Mouse (Mus musculus): Measurements from ENCODE around the gene Cdkl1. TPM values are rescaled to one million over a fixed set of nuclear protein-coding genes. Genes with fewer than 3 reads are reported as not detected.

Gene Cdkl1
- 0.92 and 1.5 TPM in 2 replicates for polyA plus RNA-seq (2014; fragmentation: Nextera tagmentation; extraction: Ambion mirVana)

- Histone ChIP-seq H3K9me3 (ENCODE audit: control insufficient read depth, low read length) (no peaks in the 10 kb centered on the region), H3K27me3 (replicated peaks; ENCODE audit: control insufficient read depth, insufficient read depth, low read length) (0 out of 2 replicates have a peak, but pooled peaks cover 3% of the 10 kb centered on the region), H3K4me3 (ENCODE audit: low read depth, low read length) (peak within 1 kb of the TSS; percentile 42), H3K4me1 (replicated peaks; ENCODE audit: control insufficient read depth, insufficient read depth, low read length) (no peaks in the 10 kb centered on the region), H3K27ac (ENCODE audit: low read depth) (no peak within 1 kb of the TSS), H3K36me3 (ENCODE audit: control insufficient read depth, insufficient read depth, low read length) (no peaks in the 10 kb centered on the region), H3K9ac (ENCODE audit: low read length) (peak within 1 kb of the TSS; percentile 8), H3K4me2 (ENCODE audit: low read length) (peak within 1 kb of the TSS; percentile 91)
- WGBS, result 2% methylated on average over 45 of the region's 45 CpGs
- DNase-seq (ENCODE audit: low spot score) (peak; percentile 79), ATAC-seq (replicated peaks; ENCODE audit: low FRiP score, low TSS enrichment, low read depth) (peak; percentile 90)
Measured at GRCm38 (mm10) chr12:69790530-69791505, at the start of gene Cdkl1. Gene Cdkl1 (minus strand): TSS chr12:69791267.

- peaks cover 80% of the 10 kb centered on the region for H3K36me3 ChIP-seq (ENCODE audit: control insufficient read depth, insufficient read depth, low read length)
- no peak overlapping the region for H3K4me3 ChIP-seq (ENCODE audit: low read depth, low read length)
- ATAC-seq (replicated peaks; ENCODE audit: low FRiP score, low TSS enrichment, low read depth) (no peak), DNase-seq (ENCODE audit: low spot score) (no peak)
- H3K9ac ChIP-seq (ENCODE audit: low read length), result no peak overlapping the region
- H3K27me3 ChIP-seq (replicated peaks; ENCODE audit: control insufficient read depth, insufficient read depth, low read length), result no peaks in the 10 kb centered on the region
- H3K4me2 ChIP-seq (ENCODE audit: low read length), result no peak overlapping the region
- H3K27ac ChIP-seq (ENCODE audit: low read depth), result no peak overlapping the region
- H3K4me1 ChIP-seq (replicated peaks; ENCODE audit: control insufficient read depth, insufficient read depth, low read length), result no peaks in the 10 kb centered on the region
- H3K9me3 ChIP-seq (ENCODE audit: control insufficient read depth, low read length), result no peaks in the 10 kb centered on the region
- WGBS, result 57% methylated on average over 11 of the region's 11 CpGs
Measured at GRCm38 (mm10) chr12:69838376-69838775, 47.3 kb upstream of the Cdkl1 start.

GRCm38 (mm10) chr12:69833982-69834604 is 43.0 kb upstream of the Cdkl1 start:
- DNase-seq (ENCODE audit: low spot score) (no peak), ATAC-seq (replicated peaks; ENCODE audit: low FRiP score, low TSS enrichment, low read depth) (no peak)
- Histone ChIP-seq H3K27me3 (replicated peaks; ENCODE audit: control insufficient read depth, insufficient read depth, low read length) (no peaks in the 10 kb centered on the region), H3K27ac (ENCODE audit: low read depth) (no peak overlapping the region), H3K36me3 (ENCODE audit: control insufficient read depth, insufficient read depth, low read length) (peaks cover 79% of the 10 kb centered on the region), H3K4me3 (ENCODE audit: low read depth, low read length) (no peak overlapping the region), H3K9me3 (ENCODE audit: control insufficient read depth, low read length) (no peaks in the 10 kb centered on the region), H3K4me1 (replicated peaks; ENCODE audit: control insufficient read depth, insufficient read depth, low read length) (no peaks in the 10 kb centered on the region), H3K4me2 (ENCODE audit: low read length) (no peak overlapping the region), H3K9ac (ENCODE audit: low read length) (no peak overlapping the region)
- 84% methylated on average over 12 of the region's 12 CpGs for WGBS

- Histone ChIP-seq H3K9me3 (ENCODE audit: control insufficient read depth, low read length) (no peaks in the 10 kb centered on the region), H3K4me3 (ENCODE audit: low read depth, low read length) (no peak overlapping the region), H3K36me3 (ENCODE audit: control insufficient read depth, insufficient read depth, low read length) (peaks cover 71% of the 10 kb centered on the region), H3K4me2 (ENCODE audit: low read length) (no peak overlapping the region), H3K9ac (ENCODE audit: low read length) (no peak overlapping the region), H3K27ac (ENCODE audit: low read depth) (no peak overlapping the region), H3K27me3 (replicated peaks; ENCODE audit: control insufficient read depth, insufficient read depth, low read length) (no peaks in the 10 kb centered on the region), H3K4me1 (replicated peaks; ENCODE audit: control insufficient read depth, insufficient read depth, low read length) (no peaks in the 10 kb centered on the region)
- WGBS, result 87% methylated on average over 9 of the region's 9 CpGs
- ATAC-seq (replicated peaks; ENCODE audit: low FRiP score, low TSS enrichment, low read depth), result no peak
- DNase-seq (ENCODE audit: low spot score), result no peak
Measured at GRCm38 (mm10) chr12:69831239-69831910, 40.3 kb upstream of the Cdkl1 start.

- no peak overlapping the region for H3K4me3 ChIP-seq (ENCODE audit: low read depth, low read length)
- 58% methylated on average over 2 of the region's 2 CpGs for WGBS
- DNase-seq (ENCODE audit: low spot score) (no peak), ATAC-seq (replicated peaks; ENCODE audit: low FRiP score, low TSS enrichment, low read depth) (no peak)
- H3K4me1 ChIP-seq (replicated peaks; ENCODE audit: control insufficient read depth, insufficient read depth, low read length), result no peaks in the 10 kb centered on the region
- H3K27ac ChIP-seq (ENCODE audit: low read depth), result no peak overlapping the region
- H3K9me3 ChIP-seq (ENCODE audit: control insufficient read depth, low read length), result no peaks in the 10 kb centered on the region
- no peak overlapping the region for H3K4me2 ChIP-seq (ENCODE audit: low read length)
- H3K27me3 ChIP-seq (replicated peaks; ENCODE audit: control insufficient read depth, insufficient read depth, low read length), result no peaks in the 10 kb centered on the region
- no peak overlapping the region for H3K9ac ChIP-seq (ENCODE audit: low read length)
- H3K36me3 ChIP-seq (ENCODE audit: control insufficient read depth, insufficient read depth, low read length), result peaks cover 70% of the 10 kb centered on the region
Measured at GRCm38 (mm10) chr12:69828214-69828613, 37.1 kb upstream of the Cdkl1 start.

GRCm38 (mm10) chr12:69824881-69825597 is 34.0 kb upstream of the Cdkl1 start:
- peaks cover 81% of the 10 kb centered on the region for H3K36me3 ChIP-seq (ENCODE audit: control insufficient read depth, insufficient read depth, low read length)
- WGBS, result 90% methylated on average over 9 of the region's 9 CpGs

GRCm38 (mm10) chr12:69814272-69814671 is 23.2 kb upstream of the Cdkl1 start:
- H3K4me3 ChIP-seq (ENCODE audit: low read depth, low read length), result no peak overlapping the region
- no peaks in the 10 kb centered on the region for H3K9me3 ChIP-seq (ENCODE audit: control insufficient read depth, low read length)
- 0 out of 2 replicates have a peak, but pooled peaks cover 5% of the 10 kb centered on the region for H3K4me1 ChIP-seq (replicated peaks; ENCODE audit: control insufficient read depth, insufficient read depth, low read length)
- WGBS, result 42% methylated on average over 6 of the region's 6 CpGs
- DNase-seq (ENCODE audit: low spot score) (no peak), ATAC-seq (replicated peaks; ENCODE audit: low FRiP score, low TSS enrichment, low read depth) (no peak)
- no peak overlapping the region for H3K27ac ChIP-seq (ENCODE audit: low read depth)
- H3K4me2 ChIP-seq (ENCODE audit: low read length), result no peak overlapping the region
- H3K36me3 ChIP-seq (ENCODE audit: control insufficient read depth, insufficient read depth, low read length), result peaks cover 70% of the 10 kb centered on the region
- H3K27me3 ChIP-seq (replicated peaks; ENCODE audit: control insufficient read depth, insufficient read depth, low read length), result no peaks in the 10 kb centered on the region
- H3K9ac ChIP-seq (ENCODE audit: low read length), result no peak overlapping the region

More at GRCm38 (mm10) chr12:69824881-69825597, 34.0 kb upstream of the Cdkl1 start:
- no peaks in the 10 kb centered on the region for H3K27me3 ChIP-seq (replicated peaks; ENCODE audit: control insufficient read depth, insufficient read depth, low read length)
- H3K4me3 ChIP-seq (ENCODE audit: low read depth, low read length), result no peak overlapping the region
- H3K9me3 ChIP-seq (ENCODE audit: control insufficient read depth, low read length), result no peaks in the 10 kb centered on the region
- H3K27ac ChIP-seq (ENCODE audit: low read depth), result no peak overlapping the region
- no peak overlapping the region for H3K4me2 ChIP-seq (ENCODE audit: low read length)
- DNase-seq (ENCODE audit: low spot score), result no peak
- no peaks in the 10 kb centered on the region for H3K4me1 ChIP-seq (replicated peaks; ENCODE audit: control insufficient read depth, insufficient read depth, low read length)
- no peak overlapping the region for H3K9ac ChIP-seq (ENCODE audit: low read length)
- ATAC-seq (replicated peaks; ENCODE audit: low FRiP score, low TSS enrichment, low read depth), result no peak

GRCm38 (mm10) chr12:69813596-69813995 is 22.5 kb upstream of the Cdkl1 start:
- Histone ChIP-seq H3K9me3 (ENCODE audit: control insufficient read depth, low read length) (no peaks in the 10 kb centered on the region), H3K4me3 (ENCODE audit: low read depth, low read length) (no peak overlapping the region), H3K9ac (ENCODE audit: low read length) (no peak overlapping the region), H3K27me3 (replicated peaks; ENCODE audit: control insufficient read depth, insufficient read depth, low read length) (no peaks in the 10 kb centered on the region), H3K36me3 (ENCODE audit: control insufficient read depth, insufficient read depth, low read length) (peaks cover 70% of the 10 kb centered on the region), H3K4me1 (replicated peaks; ENCODE audit: control insufficient read depth, insufficient read depth, low read length) (0 out of 2 replicates have a peak, but pooled peaks cover 5% of the 10 kb centered on the region), H3K27ac (ENCODE audit: low read depth) (no peak overlapping the region), H3K4me2 (ENCODE audit: low read length) (no peak overlapping the region)
- WGBS, result 80% methylated on average over 2 of the region's 2 CpGs
- DNase-seq (ENCODE audit: low spot score) (no peak), ATAC-seq (replicated peaks; ENCODE audit: low FRiP score, low TSS enrichment, low read depth) (no peak)

All from intestine, embryonic 14.5 days (tissue).